ENCODE assay signal across 8 mouse cellular contexts in the genomic region with DNA sequence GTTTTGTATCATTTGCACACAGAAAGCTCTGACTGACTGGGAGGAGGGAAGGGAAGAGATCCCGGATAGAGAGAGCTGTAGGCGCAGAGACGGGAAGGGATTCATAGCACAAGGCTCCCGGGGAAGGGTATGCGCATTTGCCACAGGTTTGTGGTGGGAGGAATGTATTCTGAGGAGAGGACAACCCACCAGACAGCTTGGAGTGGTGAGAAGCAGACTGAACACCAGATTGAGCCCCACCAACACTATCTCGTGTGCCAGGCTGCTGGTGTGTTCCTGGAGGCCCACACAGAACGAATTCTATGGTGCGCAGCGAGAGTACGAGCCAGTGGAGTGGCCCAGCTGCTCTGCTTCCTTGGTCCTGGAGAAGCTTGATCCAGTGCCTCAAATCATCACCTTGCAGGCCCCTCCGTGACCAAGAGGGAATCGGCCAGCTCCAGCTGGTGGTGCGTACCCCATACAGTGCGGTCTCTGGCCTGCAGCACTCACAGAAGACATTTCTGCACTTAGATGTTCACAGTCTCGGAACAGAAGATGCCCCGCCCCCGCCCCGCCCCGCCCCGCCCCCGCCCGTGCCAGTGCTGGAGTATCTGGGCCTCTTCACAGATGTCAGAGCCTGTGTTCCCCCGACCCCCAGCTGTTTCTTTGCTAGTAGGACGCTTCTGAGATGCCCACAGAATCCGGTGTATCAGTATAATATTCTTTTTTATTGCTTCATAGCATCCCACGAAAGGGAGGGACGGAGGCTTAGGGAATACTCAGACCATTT.
DNase-seq lines count a peak whose midpoint lies in the region; ATAC-seq lines count a peak whose summit lies in the region.

No protein-coding gene starts in this region.

- peak; percentile 49 to 52 for DNase-seq in cerebellum, postnatal 14 days
- DNase-seq in cerebellum, adult 9-11 months, result no peak
- DNase-seq in thymus, postnatal 14 days, result peak; percentile 49
- no peak for DNase-seq in thymus, adult 18-20 months
- no peak for DNase-seq in limb, embryonic 10.5 days (ENCODE audit: low spot score)
- peak; percentile 94 for DNase-seq in telencephalon, adult 2 months (ENCODE audit: low read depth, low spot score)
- no peak for DNase-seq in ovary, postnatal 14 days (ENCODE audit: low spot score)

- peaks cover 38% of the 10 kb centered on the region for H3K4me1 ChIP-seq in limb, embryonic 10.5 days

- H3K9me3 ChIP-seq in limb, embryonic 10.5 days (replicated peaks), result no peaks in the 10 kb centered on the region

- H3K27me3 ChIP-seq in limb, embryonic 10.5 days (ENCODE audit: low read depth, poor library complexity, severe bottlenecking), result no peaks in the 10 kb centered on the region

- no peaks in the 10 kb centered on the region for H3K36me3 ChIP-seq in limb, embryonic 10.5 days

- peak overlapping the region; percentile 57 for H3K27ac ChIP-seq in limb, embryonic 10.5 days

- no peak for ATAC-seq in megakaryocyte-erythroid progenitor cell, adult 5-6 weeks (replicated peaks; ENCODE audit: low FRiP score, low TSS enrichment, poor library complexity, severe bottlenecking)

- H3K4me3 ChIP-seq in limb, embryonic 10.5 days, result 0 out of 2 replicates have a peak overlapping the region, but pooled peaks have one; percentile 8

- WGBS in limb, embryonic 10.5 days, result 37% methylated on average over 27 of the region's 27 CpGs

Comparison
In these comparisons a context has a peak if more than half of its experiments do, and no peak if none do; other contexts are left out.
1. DNase-seq: peak in cerebellum, postnatal 14 days (2 of 2), thymus, postnatal 14 days (single experiment) and telencephalon, adult 2 months (single experiment); none in cerebellum, adult 9-11 months (single experiment), thymus, adult 18-20 months (0 of 2), limb, embryonic 10.5 days (single experiment) and ovary, postnatal 14 days (single experiment).